Mouse (Mus musculus) left cerebral cortex, adult 9 months (tissue): ENCODE measurements around the gene Prss22.

Experiments
- DNase-seq, 2 experiments: peaks; one replicate each; pipeline ENCODE4 v3.0.0; 2022; ENCODE audit warnings: low spot score in 2 of 2

The Prss22 gene

DNA sequence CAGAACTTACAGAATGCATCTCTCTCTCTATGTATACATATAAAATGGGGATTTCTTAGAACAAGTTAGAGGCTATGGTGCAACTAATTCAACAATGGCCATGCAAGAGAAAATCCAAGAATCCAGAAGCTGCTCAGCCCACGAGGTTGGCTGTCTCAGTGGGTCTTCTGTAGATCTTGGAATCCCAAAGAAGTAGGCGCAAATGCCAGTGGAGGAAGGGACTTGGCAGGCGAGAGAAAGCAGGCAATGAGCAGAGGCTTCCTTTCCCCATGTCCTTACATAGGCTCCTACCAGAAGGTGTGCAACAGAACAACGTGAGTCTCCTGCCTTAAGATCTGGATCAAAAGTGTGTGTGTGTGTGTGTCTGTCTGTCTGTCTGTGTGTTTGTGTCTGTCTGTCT, 50.4 kb downstream of the Prss22 start:
- peak in 1 of 2 experiments; percentile 19 for DNase-seq
